Mouse (Mus musculus) lung, embryonic 14.5 days (tissue): ENCODE measurements around the gene Efhb. TPM values are rescaled to one million over a fixed set of nuclear protein-coding genes. Genes with fewer than 3 reads are reported as not detected.

Source experiments
- ATAC-seq: fragments of 200-750 bp; cut with Nextera tagmentation; 2 replicates; pipeline ENCODE4 v1.8.0; 2017; ENCODE audit warnings: mild to moderate bottlenecking, moderate TSS enrichment, moderate library complexity; ENCODE audit not compliant: insufficient read depth
- DNase-seq: peaks from one replicate; pipeline ENCODE4 v3.0.0-alpha.2; 2015
- H3K27ac ChIP-seq: fragments of 300-500 bp; sonication (generic); 2 replicates; pipeline ENCODE4 v1.5.1; 2014; ENCODE audit warnings: low read depth, mild to moderate bottlenecking, moderate library complexity
- H3K27me3 ChIP-seq: fragments of 300-500 bp; sonication (generic); 2 replicates; pipeline ENCODE4 v1.6.1; 2014; ENCODE audit warnings: low read length, control low read depth; ENCODE audit not compliant: insufficient read depth
- H3K36me3 ChIP-seq: fragments of 300-500 bp; sonication (generic); 2 replicates; pipeline ENCODE4 v1.6.1; 2014; ENCODE audit warnings: control low read depth; ENCODE audit not compliant: insufficient read depth
- H3K4me1 ChIP-seq: fragments of 300-500 bp; sonication (generic); 2 replicates; pipeline ENCODE4 v1.6.1; 2014; ENCODE audit warnings: antibody characterized with exemption, control low read depth; ENCODE audit not compliant: insufficient read depth
- H3K4me2 ChIP-seq: fragments of 300-500 bp; sonication (generic); 2 replicates; pipeline ENCODE4 v1.6.1; 2014; ENCODE audit warnings: mild to moderate bottlenecking
- H3K4me3 ChIP-seq: fragments of 300-500 bp; sonication (generic); 2 replicates; pipeline ENCODE4 v1.5.1; 2014; ENCODE audit warnings: low read depth, low read length
- H3K9ac ChIP-seq: fragments of 300-500 bp; sonication (generic); 2 replicates; pipeline ENCODE4 v1.6.1; 2014
- H3K9me3 ChIP-seq: fragments of 300-500 bp; sonication (generic); 2 replicates; pipeline ENCODE4 v1.6.1; 2016; ENCODE audit warnings: low read depth, low read length, control low read depth
- CTCF ChIP-seq: IDR thresholded peaks from 2 replicates; pipeline ENCODE4 v1.5.1; 2016; ENCODE audit warnings: antibody characterized with exemption, low read depth
- WGBS: fragments of 180-500 bp; shearing (Covaris S2); extraction: QIAGEN DNeasy Blood & Tissue Kit; methylation state at CpG from one replicate; pipeline ENCODE4 v1.1.7; 2014; 5-methylcytosine and 5-hydroxymethylcytosine counted together
- polyA plus RNA-seq: library from polyadenylated mRNA; unstranded; fragments of >200 nt; fragmentation: Nextera tagmentation; extraction: Ambion mirVana; gene quantifications from 2 replicates; pipeline ENCODE4 v1.2.1, GENCODE M21; 2014

Efhb gene
- polyA plus RNA-seq, 1 experiment from 2014 or later: 0.45 TPM

DNA sequence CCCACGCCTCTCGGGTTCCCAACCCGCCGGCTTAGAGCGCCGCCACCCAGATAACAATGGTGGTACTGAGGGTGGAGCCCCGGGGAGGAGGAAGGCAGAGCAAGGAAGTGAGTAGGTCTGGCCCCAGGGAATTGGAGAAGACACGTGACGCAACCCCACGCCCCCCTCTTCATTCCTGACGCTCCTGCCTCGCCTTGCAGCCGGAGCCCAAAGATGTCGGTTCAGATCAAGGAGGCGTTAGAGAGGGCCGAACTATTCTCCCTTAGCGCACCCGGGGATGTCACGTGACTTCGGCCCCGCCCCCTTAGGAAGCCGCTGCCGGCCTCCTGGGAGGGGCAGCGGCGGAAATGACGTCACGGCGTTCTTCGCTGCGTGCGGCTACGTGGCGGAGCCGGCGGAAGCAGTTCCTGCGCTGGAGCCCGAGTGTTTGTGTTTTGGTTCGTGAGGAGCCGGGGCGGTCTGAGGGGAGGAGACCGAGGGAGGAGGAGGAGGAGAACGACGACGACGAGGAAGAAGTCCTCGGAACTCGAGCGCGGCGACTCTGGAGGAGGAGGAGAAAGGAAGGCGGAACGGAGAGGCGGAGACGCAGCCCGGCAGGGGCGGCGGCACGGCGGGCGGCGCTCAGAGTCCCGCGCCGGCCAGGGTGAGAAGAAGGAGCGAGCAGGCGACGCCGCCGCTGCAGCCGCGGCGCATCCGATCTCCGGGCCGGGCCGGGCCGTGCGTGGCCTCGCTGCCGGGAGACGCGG is 15.9 kb upstream of the Efhb start, which contains the start of gene Rab5a:
Gene Rab5a (plus strand): TSS at position 377 of the 746 bp plus-strand sequence.
- H3K9ac ChIP-seq: peak within 1 kb of the TSS; percentile 90
- WGBS: under 1% methylated on average over 76 of the region's 82 CpGs
- ATAC-seq (peak; percentile 99), DNase-seq (peak; percentile 100)
- peaks cover 3% of the 10 kb centered on the region; the same call in 1 of the 2 replicates for H3K36me3 ChIP-seq
- peaks cover 13% of the 10 kb centered on the region for H3K4me1 ChIP-seq
- no peaks in the 10 kb centered on the region for H3K27me3 ChIP-seq
- peak within 1 kb of the TSS; percentile 99 for H3K27ac ChIP-seq
- H3K4me3 ChIP-seq: peak within 1 kb of the TSS; percentile 93
- peak within 1 kb of the TSS; percentile 84 for H3K4me2 ChIP-seq
- TF ChIP-seq CTCF: peak; percentile 41
- no peaks in the 10 kb centered on the region for H3K9me3 ChIP-seq

DNA sequence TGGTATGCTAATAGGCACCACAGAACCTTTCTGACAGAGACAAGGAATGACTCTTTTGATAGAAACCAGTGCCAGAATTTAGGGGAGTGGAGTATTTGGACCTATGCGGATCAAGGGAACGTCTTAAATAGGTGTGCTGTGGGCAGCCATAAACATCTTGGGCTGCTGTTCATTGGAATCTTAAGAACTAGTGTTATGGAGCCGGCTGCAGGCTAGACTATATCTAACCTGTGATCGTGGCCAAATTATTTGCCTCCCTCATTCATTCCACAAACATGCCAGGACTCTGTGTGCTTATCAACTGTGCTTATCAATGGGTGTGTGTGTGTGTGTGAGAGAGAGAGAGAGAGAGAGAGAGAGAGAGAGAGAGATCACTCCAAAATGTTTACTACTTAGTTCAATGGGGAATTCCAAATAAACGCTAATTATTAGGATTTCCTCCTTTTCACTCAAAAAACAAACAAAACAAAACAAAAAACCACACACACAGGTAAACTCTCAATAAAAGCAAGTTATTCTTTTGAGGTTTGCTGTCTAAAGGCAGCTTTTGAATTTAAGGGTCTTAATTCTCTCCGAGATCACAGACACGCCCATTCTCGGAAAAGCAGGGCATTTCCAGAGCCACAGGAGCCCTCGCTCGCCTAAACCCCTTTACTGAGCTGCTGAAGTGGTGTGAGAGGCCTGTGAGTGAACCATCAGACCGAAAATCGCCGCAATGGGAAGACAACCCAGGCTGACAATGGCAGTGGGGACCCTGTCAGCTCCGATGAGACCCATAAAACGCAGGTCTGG is 15.1 kb upstream of the Efhb start:
- H3K9me3 ChIP-seq: no peaks in the 10 kb centered on the region
- WGBS: 5% methylated on average over 15 of the region's 15 CpGs
- peak overlapping the region; percentile 93 for H3K4me3 ChIP-seq
- no peaks in the 10 kb centered on the region for H3K27me3 ChIP-seq
- H3K4me2 ChIP-seq: peak overlapping the region; percentile 68
- no peaks in the 10 kb centered on the region for H3K36me3 ChIP-seq
- TF ChIP-seq CTCF: no peak
- DNase-seq (peak; percentile 9), ATAC-seq (no peak; the same call in 1 of the 2 replicates)
- H3K9ac ChIP-seq: peak overlapping the region; percentile 76
- H3K27ac ChIP-seq: peak overlapping the region; percentile 99
- H3K4me1 ChIP-seq: peaks cover 13% of the 10 kb centered on the region

DNA sequence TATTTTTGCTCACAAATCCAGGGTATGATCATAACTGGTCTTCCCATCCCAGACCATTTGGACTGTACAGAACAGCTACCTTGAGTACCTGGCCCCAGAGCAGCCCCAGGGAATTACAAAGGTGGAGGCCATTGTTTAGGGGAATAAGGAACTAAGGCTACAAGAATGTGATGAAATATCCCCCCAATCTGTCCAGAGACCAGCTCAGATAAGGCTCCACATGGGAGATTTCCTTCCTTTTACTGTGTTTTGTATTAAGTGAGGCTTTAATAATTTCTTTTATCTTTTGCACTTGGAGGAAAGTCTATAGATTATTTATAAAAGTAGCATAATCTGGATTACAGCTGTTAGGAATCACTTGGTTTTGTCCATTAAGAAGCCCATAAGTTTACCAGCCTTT is 5.6 kb upstream of the Efhb start:
- Histone ChIP-seq H3K9me3 (no peaks in the 10 kb centered on the region), H3K4me2 (no peak overlapping the region), H3K36me3 (no peaks in the 10 kb centered on the region), H3K27me3 (no peaks in the 10 kb centered on the region), H3K9ac (no peak overlapping the region), H3K4me3 (no peak overlapping the region), H3K4me1 (no peaks in the 10 kb centered on the region; the same call in 1 of the 2 replicates), H3K27ac (no peak overlapping the region)
- no peak for DNase-seq
- TF ChIP-seq CTCF: no peak
- ATAC-seq: no peak

DNA sequence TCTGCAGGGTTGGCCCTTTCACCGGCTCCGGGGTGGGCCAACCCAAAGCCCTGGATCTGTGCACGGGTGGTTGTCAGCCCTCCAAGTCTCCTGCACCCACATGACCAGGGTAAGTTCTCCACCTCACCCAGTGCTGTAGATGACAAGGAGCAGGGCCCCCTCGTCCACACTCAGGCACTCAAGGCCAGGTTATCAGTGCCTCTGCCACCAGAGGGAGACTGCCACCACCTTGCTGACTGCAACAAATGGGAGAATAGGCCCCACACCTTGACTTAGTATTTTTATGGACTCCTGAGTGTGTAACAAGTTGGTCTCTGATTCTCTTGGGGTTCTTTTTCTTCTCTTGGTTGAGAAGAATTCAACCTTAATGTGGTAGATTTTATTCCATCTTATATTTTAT is 2.4 kb upstream of the Efhb start:
- Histone ChIP-seq H3K27ac (no peak overlapping the region), H3K4me3 (no peak overlapping the region), H3K9me3 (no peaks in the 10 kb centered on the region), H3K4me1 (no peaks in the 10 kb centered on the region; the same call in 1 of the 2 replicates), H3K9ac (no peak overlapping the region), H3K36me3 (no peaks in the 10 kb centered on the region), H3K27me3 (no peaks in the 10 kb centered on the region), H3K4me2 (no peak overlapping the region)
- peak; percentile 4 for DNase-seq
- 48% methylated on average over 4 of the region's 4 CpGs for WGBS
- ATAC-seq: no peak
- TF ChIP-seq CTCF: peak; percentile 47

DNA sequence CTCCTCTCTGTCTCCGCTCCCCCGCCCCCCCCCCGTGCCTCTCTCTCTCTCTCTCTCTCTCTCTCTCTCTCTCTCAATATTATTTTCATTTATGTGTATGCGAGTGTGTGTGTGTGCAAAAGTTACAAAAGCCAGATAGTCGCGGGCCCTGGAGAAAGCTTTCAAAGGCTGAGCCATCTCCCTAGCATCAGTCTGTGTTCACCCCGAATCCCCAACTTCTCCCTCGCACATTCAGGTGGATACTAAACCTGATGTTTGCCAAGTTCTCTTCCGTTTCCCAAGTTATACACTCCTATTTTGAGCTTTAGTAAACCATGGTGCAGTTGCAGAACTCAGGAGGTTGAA is 347 bp upstream of the Efhb start:
- TF ChIP-seq CTCF: no peak
- Histone ChIP-seq H3K27me3 (no peaks in the 10 kb centered on the region), H3K4me1 (no peaks in the 10 kb centered on the region; the same call in 1 of the 2 replicates), H3K36me3 (no peaks in the 10 kb centered on the region), H3K9ac (peak overlapping the region; percentile 45; the same call in 1 of the 2 replicates), H3K27ac (no peak overlapping the region), H3K4me2 (peak overlapping the region; percentile 68), H3K4me3 (peak overlapping the region; percentile 40), H3K9me3 (no peaks in the 10 kb centered on the region)
- 13% methylated on average over 9 of the region's 9 CpGs for WGBS
- ATAC-seq (peak; percentile 51), DNase-seq (no peak)

DNA sequence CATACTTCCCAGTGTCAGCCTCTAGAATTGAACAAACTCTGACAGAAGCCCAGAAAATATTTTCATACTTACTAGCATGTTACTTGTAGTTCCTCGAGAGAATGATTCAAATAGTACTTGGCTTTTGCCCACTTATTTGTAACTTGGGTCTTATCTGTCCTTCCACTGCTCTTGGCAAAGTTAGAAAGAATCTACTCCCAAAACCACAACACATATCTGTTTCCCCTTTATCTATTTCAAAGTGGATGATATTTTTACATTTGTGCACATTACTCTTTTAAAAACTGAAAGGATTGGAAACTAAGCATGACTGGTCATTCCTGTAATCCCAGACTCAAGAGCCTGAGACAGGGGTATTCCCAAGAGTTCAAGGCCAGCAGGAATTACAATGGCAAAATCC is 6.4 kb downstream of the Efhb start:
- Histone ChIP-seq H3K27me3 (no peaks in the 10 kb centered on the region), H3K4me2 (no peak overlapping the region), H3K36me3 (no peaks in the 10 kb centered on the region), H3K9ac (no peak overlapping the region), H3K4me1 (no peaks in the 10 kb centered on the region), H3K4me3 (no peak overlapping the region), H3K27ac (no peak overlapping the region), H3K9me3 (no peaks in the 10 kb centered on the region)
- no peak for DNase-seq
- no peak for ATAC-seq
- WGBS: 69% methylated on average over 1 of the region's 1 CpGs
- no peak for TF ChIP-seq CTCF

DNA sequence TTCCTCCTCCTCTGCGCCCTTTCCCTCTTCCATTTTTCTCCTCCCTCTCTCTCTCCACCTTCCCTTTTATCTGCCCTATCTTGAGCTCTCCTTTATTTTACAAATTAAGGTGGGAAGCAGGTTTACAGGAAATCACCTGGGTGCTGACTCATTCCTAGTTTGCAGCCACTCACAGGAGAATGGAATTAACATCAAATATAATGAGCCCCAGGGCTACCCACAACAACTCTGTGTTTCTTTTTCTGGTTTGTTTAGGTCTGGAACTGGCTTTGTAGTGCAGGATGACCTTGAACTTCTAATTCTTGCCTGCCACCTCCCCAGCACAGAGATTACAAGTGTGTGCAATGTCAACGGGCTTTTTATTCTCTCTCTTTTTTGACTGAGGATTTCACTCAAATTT is 7.0 kb downstream of the Efhb start:
- Histone ChIP-seq H3K4me1 (no peaks in the 10 kb centered on the region), H3K4me2 (no peak overlapping the region), H3K27me3 (no peaks in the 10 kb centered on the region), H3K36me3 (no peaks in the 10 kb centered on the region), H3K4me3 (no peak overlapping the region), H3K27ac (no peak overlapping the region), H3K9me3 (no peaks in the 10 kb centered on the region), H3K9ac (no peak overlapping the region)
- ATAC-seq: no peak
- WGBS: 80% methylated on average over 2 of the region's 2 CpGs
- TF ChIP-seq CTCF: no peak
- no peak for DNase-seq
